Mouse (Mus musculus): ENCODE data around the gene Plekha4. TPM values are rescaled to one million over a fixed set of nuclear protein-coding genes. Genes with fewer than 3 reads are reported as not detected.
"Not testable (repeated sequence)": the region's sequence is repeated elsewhere in the genome, so short reads cannot be mapped to it uniquely, and the experiment has no call there.

Plekha4 gene
- polyA plus RNA-seq, 1 experiment: 14.3 TPM

DNA sequence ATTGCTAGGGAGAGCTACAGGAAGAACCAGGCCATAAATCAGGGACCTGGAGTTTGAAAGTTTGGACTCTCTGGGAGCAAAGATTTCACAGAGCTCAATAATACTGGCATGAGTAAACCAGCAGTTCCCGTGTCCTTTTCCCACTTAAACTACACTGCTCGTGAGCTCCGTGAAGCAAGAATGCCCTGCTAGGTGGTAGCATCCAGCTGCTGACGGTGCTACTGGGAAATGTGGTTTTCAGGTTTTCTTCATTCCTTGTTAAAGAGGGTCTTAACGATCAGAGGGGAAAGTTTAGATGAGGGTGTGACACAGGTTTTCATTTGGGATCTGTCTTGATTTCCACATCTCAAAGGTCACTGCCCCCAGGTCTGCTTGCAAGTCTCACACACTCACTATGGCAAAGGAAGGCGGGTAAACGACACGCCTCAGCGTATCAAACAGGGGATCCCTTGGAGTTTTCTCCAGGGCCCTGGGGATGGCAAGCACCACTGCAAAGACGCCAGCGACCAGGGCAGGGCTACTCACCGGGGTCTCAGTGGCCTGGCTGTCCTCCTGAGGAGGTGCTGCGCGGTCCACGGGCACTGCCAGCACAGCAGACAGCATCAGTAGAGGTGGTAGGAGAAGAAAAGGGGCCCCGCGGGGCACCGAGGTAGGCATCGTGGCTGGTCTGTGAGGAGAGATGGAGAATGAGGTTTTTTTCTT is 16.8 kb upstream of the Plekha4 start:
- DNase-seq (ENCODE audit: low spot score): no peak

DNA sequence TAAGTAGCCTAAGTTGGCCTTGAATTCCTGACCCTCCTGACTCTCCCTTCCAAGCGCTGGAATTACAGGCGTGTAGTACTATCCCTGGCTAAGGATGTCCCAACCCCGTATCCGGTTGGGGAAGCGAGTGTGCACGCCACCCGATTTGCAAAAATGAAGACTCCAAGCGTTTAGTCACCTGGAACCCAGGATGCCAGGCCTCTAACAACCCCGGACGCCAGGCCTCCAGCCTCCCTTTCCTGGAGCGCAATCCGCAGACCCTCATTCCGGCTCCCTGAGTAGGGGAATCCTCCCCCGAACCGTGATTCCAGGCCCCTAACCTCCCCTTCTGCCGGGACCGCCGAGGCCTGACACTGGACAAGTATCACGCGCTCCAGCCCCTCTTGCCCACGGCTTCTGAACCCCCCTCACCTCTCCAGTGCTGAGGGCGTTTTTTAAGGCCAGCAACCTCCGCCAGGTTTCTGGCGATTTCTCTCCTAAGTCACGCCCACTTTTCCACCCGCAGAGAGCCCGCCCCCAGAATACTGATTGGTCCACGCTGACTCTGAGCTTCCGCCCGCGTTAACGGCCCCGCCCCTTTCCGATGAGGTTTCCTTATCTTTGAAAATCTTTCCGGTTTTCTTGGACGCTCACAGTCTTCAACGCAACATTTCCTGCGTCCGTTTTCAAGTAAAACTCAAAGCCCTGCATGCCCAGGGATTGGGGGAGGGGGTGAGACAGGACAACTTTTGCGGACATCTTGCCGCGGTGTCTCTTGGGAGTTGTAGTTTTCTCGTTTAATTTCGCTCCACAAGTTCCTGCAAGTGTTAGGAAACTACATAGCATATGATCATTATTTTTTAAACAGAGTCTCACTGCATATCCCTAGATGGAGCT is 16.0 kb upstream of the Plekha4 start, which contains the start of gene Nucb1:
Gene Nucb1 (minus strand): TSS at position 495 of the 876 bp plus-strand sequence.
- peak; percentile 81 for DNase-seq (ENCODE audit: low spot score)

DNA sequence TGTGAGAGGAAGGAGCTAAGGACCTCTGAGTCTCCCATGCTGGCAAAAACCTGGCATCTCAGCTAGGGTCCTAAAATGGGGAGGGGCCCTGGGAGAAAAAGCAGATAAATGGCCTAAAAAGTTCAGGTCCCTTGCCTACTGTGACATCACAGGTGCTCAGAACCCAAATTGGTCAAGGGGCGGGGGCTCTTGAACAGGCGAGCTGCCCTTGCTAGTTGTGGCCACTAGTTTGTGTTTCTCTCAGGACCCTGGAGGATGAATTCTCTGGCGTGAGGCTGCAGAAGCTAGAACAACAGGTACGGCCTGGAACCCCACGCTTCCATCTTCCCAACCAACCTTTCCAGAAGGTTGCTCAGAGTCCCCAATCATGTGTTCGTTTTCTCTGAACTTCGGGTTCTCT is 11.7 kb upstream of the Plekha4 start:
- no peak for DNase-seq (ENCODE audit: low spot score)

DNA sequence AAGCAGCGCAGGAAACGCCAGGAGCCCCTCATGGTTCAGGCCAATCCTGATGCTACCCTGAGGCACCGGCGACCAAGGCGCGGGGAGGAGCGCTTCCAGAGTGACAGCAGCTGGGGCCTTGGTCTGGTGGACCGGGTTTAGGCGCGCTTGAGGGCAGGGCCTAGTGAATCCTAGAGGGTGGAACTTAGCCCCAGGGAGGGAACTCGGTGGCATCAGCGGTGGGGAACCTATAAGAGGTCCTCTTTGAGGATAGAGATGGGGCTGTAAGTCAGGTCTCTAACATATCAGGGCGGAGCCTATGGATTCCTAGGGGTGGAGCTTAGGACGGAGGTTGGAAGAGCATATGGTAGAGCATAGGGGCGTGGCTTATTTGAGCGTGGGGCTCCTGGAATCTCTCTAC is 10.7 kb upstream of the Plekha4 start:
- no peak for DNase-seq (ENCODE audit: low spot score)

DNA sequence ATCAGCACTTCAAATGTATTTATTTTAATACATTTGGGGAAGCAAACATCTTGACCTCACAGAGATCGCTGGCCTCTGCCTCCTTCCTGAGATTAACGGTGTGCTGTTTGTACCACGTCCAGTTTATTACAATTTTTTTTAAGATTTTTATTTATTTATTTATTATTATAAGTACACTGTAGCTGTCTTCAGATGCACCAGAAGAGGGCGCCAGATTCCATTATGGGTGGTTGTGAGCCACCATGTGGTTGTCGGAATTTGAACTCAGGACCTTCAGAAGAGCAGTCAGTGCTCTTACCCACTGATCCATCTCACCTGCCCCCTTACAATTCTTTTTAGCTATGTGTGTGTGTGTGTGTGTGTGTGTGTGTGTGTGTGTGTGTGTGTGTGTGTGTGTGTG is 9.3 kb upstream of the Plekha4 start:
- DNase-seq (ENCODE audit: low spot score): not testable (repeated sequence)

DNA sequence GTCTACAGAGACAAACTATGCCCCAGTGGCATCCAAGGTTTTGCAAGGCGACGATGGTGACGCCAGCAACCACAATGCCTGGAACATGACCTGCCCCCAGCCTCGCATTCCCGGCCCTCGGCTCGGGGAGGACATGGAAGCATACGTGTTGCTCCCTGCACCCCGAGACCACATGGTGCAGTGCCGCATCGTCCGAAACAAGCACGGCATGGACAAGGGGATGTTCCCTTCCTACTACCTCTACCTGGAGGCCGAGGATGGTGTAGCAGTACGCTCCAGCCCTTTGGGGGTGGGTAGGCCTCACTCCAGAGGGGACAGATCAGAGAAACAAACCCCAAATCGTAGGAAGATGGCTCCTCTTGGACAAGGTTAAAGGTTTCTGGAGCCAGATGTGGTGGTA is 7.5 kb upstream of the Plekha4 start:
- no peak for DNase-seq (ENCODE audit: low spot score)

DNA sequence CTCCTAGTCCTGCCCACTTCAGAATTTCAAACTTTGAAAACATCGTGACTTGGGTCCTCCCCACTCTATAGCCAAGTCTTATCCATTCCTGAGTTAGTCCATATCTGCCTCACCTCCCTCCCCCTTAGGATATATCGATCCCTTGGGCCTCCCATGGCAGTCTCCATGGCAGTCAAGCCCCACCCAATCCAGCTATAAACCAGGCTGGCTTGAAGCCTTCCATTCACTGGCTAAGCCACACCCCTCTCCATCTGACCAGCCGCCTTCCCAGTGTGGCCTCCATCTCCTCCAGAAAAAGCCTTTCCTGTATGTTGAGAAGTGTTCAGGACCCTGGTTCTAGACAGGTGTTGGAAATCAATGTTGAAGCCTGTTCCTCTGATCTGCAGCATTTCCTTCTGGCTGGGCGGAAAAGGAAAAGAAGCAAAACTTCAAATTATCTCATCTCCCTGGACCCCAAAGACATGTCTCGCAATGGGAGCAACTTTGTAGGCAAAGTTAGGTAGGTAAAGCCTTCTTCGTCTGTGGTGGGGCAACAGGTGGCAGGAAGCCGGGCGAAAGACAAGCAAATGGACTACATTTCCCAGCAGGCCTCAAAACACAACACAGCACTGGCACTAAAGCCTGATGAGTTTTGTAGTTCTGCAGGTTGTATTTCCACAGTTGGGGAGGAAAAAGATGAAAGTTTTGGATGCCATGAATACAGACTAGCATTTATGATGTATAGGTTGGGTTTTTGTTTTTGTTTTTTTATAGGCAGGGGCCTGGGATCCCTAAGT is 6.6 kb upstream of the Plekha4 start:
- DNase-seq (ENCODE audit: low spot score): no peak

DNA sequence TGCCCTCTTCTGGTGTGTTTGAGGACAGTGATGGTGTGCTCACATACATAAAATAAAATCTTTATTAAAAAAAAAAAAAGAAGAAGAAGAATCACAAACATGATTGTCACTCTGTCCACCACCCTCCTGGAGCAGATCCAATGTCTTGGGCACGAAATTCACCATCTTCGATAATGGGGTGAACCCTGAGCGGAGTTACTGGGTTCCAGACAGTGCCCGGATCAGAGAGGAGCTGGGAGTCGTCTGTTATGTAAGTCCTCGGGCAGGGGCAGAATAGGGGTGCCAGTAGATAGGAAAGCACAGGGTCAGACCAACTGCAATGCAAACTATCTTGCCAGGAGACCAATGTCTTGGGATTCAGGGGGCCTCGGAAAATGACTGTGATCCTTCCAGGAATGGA is 5.5 kb upstream of the Plekha4 start:
- DNase-seq (ENCODE audit: low spot score): no peak

DNA sequence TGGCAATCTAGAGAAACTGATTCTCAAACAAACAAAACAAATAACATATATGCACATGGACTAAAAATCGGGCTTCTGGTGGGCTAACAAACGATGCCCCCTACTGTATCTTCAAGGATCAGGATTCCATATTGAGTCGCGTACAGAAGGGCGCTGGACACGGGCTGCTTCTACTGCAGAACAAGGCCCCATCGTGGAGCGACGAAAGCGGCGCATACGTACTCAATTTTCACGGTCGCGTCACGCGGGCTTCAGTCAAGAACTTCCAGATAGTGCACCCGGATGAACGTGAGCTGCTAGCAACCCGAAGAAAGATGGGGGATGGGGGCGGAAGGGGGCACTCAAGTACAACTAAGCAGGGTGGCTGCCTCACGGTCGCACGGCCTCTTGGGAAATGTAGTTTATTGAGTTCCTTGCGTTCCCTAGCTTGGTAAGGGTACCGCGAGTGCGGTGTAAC is 4.4 kb upstream of the Plekha4 start:
- peak; percentile 61 for DNase-seq (ENCODE audit: low spot score)

DNA sequence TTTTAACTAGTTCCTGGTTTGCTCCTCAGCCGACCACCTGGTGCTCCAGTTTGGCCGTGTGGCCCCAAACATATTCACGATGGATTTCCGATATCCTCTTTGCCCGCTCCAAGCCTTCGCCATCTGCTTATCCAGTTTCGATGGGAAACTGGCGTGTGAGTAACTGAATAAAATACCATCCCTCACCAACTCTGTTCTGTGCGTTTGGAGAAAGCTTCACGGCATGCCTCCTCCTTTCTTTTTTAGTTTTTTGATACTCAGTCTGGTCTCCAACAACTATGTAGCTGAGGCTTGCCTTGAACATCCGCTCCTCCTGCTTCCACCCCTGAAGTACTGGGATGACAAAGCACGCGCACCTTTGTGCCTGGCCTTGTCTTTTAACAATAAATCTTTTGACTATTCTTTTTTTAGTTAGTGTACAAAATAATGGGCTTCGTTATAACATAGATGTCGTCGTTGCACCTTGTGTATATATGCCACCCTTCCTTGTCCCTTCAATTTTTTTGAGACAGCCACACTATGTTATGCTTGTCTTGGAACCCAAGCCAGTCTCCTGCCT is 3.9 kb upstream of the Plekha4 start:
- DNase-seq (ENCODE audit: low spot score): no peak

DNA sequence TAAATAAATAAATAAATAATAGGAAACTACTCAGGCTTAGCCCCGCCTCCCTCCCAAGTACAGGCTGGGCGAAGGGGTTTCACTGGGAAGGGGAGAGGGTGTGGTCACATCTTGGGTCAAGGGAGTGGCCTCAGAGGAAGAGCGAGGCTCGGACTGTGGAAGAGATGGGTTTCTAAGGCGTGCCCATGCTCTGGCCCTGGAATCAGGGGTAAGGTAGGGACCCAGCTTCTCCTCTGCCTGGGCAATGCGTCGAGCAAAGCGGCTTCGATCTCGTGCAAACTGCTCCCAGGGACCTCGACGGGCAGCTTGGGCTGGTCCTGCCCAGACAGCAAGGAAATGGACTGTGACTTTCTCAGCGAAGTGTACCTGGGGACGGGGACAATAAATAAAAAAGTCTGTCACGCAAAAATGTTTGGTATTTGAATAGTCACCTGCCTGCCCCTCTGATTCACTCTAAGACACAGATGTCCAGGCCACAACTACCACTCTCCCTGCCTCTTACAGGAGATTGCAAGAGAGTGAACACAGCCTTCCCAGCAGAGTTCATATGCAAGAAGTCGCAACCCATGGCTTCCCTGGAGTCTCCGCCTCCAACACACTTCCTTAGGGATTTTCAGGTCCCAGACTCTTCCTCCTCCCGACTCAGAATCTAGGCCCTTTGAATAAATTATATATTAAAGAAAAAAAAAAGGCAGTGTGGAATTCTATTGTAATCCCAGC is 3.0 kb upstream of the Plekha4 start:
- DNase-seq (ENCODE audit: low spot score): no peak

DNA sequence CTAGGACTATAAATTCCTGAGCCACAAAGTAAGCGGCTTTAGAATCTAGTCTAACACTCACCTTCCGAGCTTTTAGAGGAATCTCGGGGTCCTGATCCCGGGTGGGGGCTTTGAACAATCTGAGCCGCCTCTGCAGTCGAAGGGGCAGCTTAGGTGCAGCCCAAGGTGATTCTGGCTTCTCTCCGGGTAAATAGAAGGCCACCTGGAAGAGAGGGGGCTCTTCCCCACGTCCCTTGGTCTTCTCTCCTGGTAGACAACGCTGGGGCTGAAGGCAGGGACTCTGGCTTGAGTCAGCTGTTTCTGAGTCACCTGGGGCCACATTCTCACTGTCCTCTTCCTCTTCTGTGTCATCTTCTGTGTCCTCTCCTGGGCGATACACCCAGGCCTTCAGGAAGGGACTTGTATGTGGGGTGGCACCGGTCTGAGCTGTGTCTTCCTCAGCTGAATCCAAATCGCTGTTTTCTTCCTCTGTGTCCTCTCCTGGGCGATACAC is 2.4 kb upstream of the Plekha4 start:
- DNase-seq (ENCODE audit: low spot score): no peak

DNA sequence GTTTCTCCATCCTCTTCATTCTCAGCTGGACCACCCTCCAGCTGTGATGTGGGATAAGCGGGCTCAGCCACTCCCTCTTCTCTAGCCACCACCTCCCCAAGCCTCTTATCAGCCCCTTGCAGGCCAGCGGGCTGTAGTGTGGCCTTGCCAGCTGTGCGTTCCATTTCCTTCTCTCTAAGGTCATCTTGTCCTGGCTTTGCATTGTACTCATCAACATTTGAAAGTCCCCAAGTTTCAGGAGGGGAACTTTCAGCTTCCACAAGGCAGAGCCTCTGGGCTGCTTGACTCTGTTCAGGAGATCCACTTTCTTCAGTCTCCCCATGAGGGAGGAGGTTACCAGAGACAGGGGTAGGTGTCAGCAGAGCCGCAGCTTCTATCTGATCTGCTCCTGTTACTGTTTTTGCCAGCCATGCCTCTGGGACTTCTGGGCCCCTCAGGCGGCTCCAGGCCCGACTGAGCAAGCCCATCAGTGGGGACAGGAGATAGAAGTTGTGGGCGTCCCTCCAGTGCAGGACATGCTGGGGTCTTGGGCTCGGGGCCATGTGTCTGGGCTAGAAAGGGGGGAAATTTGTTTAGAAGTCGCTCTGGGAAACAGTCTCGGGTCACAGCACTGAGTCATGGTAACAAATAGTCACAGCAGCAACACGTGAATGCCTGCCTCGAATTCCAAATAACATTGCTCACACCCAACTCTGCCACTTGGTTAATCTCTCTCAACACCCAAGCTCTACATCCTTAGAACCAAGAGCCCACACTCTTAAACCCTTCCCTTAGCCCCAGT is 1.1 kb upstream of the Plekha4 start:
- DNase-seq (ENCODE audit: low spot score): no peak

DNA sequence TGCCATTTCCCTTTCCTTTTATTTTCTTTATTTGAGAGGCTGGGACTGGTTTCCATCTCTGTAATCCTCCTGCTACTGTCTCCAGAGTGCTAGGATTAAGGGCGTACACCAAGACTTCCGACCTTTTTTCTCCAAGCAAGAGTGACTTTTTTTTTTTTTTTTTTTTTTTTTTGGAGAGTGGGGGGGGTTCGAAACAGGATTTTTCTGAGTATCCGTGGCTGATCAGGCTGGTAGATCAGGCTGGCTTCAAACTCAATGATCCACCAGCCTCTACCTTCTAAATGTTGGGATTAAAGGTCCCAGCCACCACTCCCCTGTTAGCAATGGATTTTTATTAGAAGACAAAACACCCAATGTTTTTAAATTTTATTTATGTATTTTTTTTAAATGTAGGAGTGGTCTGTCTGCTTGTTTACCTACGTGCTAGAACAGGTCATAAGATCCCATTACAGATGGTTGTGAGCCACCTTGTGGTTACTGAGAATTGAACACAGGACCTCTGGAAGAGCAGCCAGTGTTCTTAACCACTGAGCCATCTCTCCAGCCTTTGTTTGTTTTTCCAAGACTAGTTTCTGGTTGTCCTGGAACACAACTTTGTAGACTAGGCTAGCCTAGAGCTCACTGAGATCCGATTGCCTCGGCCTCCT is 467 bp downstream of the Plekha4 start:
- DNase-seq (ENCODE audit: low spot score): no peak

DNA sequence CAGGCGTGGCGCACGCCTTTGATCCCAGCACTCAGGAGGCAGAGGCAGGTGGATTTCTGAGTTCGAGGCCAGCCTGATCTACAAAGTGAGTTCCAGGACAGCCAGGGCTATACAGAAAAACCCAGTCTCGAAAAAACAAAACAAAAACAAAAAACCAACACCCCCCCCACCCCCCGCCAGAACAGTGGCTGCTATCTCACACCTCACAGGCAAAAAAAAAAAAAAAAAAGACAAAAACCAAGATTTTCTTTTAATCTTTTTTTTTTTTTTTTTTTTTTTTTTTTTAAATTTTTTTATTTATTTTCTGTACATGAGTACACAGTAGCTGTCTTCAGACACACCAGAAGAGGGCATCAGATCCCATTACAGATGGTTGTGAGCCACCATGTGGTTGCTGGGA is 1.0 kb downstream of the Plekha4 start:
- not testable (repeated sequence) for DNase-seq (ENCODE audit: low spot score)

DNA sequence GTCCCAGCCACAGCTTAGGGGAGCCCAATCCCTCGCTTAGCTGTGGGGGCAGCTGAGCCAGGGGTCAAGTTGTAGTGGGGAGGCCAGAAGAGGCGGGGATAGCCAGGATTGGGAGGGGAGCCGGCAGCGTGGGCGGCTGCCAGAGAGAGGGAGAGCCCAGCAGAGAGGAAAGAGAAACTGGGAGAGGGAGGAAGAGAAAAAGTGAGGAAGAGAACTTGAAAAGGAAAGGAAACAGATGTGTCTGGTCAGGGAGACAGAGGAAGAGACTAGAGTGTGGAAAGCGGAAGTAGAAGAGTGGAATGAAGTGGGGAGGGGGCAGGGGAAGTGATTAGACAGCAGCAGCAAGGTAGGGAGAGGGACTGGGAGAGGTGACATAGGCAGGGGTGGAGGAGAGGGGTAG is 3.3 kb downstream of the Plekha4 start:
- no peak for DNase-seq (ENCODE audit: low spot score)

DNA sequence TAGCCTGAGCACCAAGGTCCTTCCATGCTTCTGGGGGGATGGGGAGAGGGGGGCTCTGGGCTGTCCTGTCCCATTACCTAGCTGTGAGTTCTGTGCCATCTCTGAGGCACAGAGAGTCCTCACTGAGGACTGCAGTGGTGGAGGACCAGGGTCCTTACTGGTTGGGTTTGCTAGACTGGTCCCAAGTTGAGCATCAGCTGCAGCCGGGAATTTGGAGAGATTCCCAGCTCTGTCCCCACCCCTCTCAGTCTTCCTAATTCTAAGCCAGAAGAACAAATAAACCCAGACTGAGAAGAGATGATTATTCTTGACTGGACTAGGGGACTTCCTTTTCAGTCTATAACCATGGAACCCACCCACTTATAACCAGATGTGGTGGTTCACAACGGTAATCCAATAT is 4.5 kb downstream of the Plekha4 start:
- no peak for DNase-seq (ENCODE audit: low spot score)

DNA sequence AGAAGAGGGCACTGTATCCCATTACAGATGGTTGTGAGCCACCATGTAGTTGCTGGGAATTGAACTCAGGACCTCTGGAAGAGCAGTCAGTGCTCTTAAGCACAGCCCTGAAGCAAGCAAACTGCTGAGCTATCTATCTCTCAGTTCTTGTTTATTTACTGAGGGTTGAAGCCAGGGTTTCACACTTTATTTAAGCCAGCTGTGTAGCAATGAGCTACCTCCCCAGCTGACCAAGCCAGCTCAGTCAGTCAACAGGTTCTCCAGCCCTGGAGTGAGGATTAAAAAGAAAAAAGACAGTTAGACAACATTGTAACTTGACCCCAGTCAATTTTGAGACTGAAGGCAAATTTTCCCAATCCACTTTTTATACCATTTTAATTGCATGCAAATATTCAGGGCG is 9.5 kb downstream of the Plekha4 start:
- DNase-seq (ENCODE audit: low spot score): no peak

DNA sequence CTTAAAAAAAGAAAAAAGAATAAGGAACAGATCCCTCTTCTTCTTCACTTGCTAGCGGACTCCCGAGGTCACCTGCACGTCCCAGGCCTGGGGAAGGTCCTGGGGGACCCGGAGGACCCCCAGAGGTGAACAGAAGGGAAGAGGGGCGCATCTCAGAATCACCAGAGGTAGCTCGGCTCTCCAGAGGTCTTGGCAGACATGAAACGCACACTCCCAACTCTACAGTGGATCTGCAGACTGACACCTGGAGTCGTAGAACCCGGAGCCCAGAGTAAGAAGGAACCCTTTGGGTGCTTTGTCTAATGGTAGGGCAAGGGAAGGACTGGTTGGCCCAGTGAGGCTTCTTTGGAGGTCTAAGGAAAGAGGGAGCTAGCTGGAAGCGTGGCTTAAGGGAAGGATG is 11.5 kb downstream of the Plekha4 start:
- DNase-seq (ENCODE audit: low spot score): no peak
